Mouse (Mus musculus) embryonic facial prominence, embryonic 15.5 days (tissue): ENCODE data around the gene Hexb. TPM values are rescaled to one million over a fixed set of nuclear protein-coding genes. Genes with fewer than 3 reads are reported as not detected.

ENCODE experiments used
- ATAC-seq: fragments of 200-750 bp; cut with Nextera tagmentation; 2 replicates; pipeline ENCODE4 v1.8.0; 2017; ENCODE audit warnings: low read depth, moderate TSS enrichment; ENCODE audit not compliant: insufficient number of reproducible peaks, low FRiP score, low TSS enrichment
- H3K27ac ChIP-seq: fragments of 300-500 bp; sonication (generic); replicated peaks from 2 replicates; pipeline ENCODE4 v1.5.1; 2015; ENCODE audit warnings: mild to moderate bottlenecking, inconsistent platforms
- H3K27me3 ChIP-seq: fragments of 300-500 bp; sonication (generic); 2 replicates; pipeline ENCODE4 v1.6.1; 2015; ENCODE audit warnings: inconsistent platforms
- H3K36me3 ChIP-seq: fragments of 300-500 bp; sonication (generic); 2 replicates; pipeline ENCODE4 v1.6.1; 2015; ENCODE audit warnings: mild to moderate bottlenecking, inconsistent platforms
- H3K4me1 ChIP-seq: fragments of 300-500 bp; sonication (generic); 2 replicates; pipeline ENCODE4 v1.6.1; 2015; ENCODE audit warnings: inconsistent platforms
- H3K4me2 ChIP-seq: fragments of 300-500 bp; sonication (generic); replicated peaks from 2 replicates; pipeline ENCODE4 v1.6.1; 2015; ENCODE audit warnings: mild to moderate bottlenecking, inconsistent platforms
- H3K4me3 ChIP-seq: fragments of 300-500 bp; sonication (generic); replicated peaks from 2 replicates; pipeline ENCODE4 v1.5.1; 2015; ENCODE audit warnings: mild to moderate bottlenecking, inconsistent platforms
- H3K9ac ChIP-seq: fragments of 300-500 bp; sonication (generic); 2 replicates; pipeline ENCODE4 v1.6.1; 2015; ENCODE audit warnings: inconsistent platforms
- H3K9me3 ChIP-seq: fragments of 300-500 bp; sonication (generic); replicated peaks from 2 replicates; pipeline ENCODE4 v1.6.1; 2016; ENCODE audit warnings: inconsistent platforms
- WGBS: fragments of 180-500 bp; shearing (Covaris S2); methylation state at CpG from one replicate; pipeline ENCODE4 v1.1.7; 2015; 5-methylcytosine and 5-hydroxymethylcytosine counted together
- polyA plus RNA-seq: library from polyadenylated mRNA; unstranded; fragments of >200 nt; fragmentation: Nextera tagmentation; extraction: Ambion mirVana; gene quantifications from 2 replicates; pipeline ENCODE4 v1.2.1, GENCODE M21; 2015

The Hexb gene
- polyA plus RNA-seq, 1 experiment from 2014 or later = 49.6 TPM

GRCm38 (mm10) chr13:97201076-97201475 lies 2.9 kb upstream of the Hexb start:
- no peaks in the 10 kb centered on the region for H3K27me3 ChIP-seq
- ATAC-seq = no peak
- H3K4me3 ChIP-seq = no peak overlapping the region
- 48% methylated on average over 7 of the region's 7 CpGs for WGBS
- no peaks in the 10 kb centered on the region for H3K36me3 ChIP-seq
- peaks cover 10% of the 10 kb centered on the region; the same call in 1 of the 2 replicates for H3K4me1 ChIP-seq
- H3K27ac ChIP-seq = peak overlapping the region; percentile 48
- no peak overlapping the region for H3K4me2 ChIP-seq
- H3K9ac ChIP-seq = no peak overlapping the region
- H3K9me3 ChIP-seq = no peaks in the 10 kb centered on the region

- Histone ChIP-seq H3K4me2 (no peak overlapping the region), H3K27me3 (no peaks in the 10 kb centered on the region), H3K9ac (no peak overlapping the region), H3K27ac (no peak overlapping the region), H3K9me3 (no peaks in the 10 kb centered on the region), H3K4me1 (0 out of 2 replicates have a peak, but pooled peaks cover 3% of the 10 kb centered on the region), H3K36me3 (no peaks in the 10 kb centered on the region), H3K4me3 (no peak overlapping the region)
- 74% methylated on average over 2 of the region's 2 CpGs for WGBS
- no peak for ATAC-seq
These were observed 966 bp upstream of the Hexb start for GRCm38 (mm10) chr13:97199123-97199522.

GRCm38 (mm10) chr13:97196925-97197218 lies 1.3 kb downstream of the Hexb start:
- Histone ChIP-seq H3K4me1 (0 out of 2 replicates have a peak, but pooled peaks cover 3% of the 10 kb centered on the region), H3K9me3 (no peaks in the 10 kb centered on the region), H3K9ac (no peak overlapping the region), H3K36me3 (no peaks in the 10 kb centered on the region), H3K27ac (no peak overlapping the region), H3K4me2 (no peak overlapping the region), H3K4me3 (no peak overlapping the region), H3K27me3 (no peaks in the 10 kb centered on the region)
- WGBS = 73% methylated on average over 2 of the region's 2 CpGs
- ATAC-seq = no peak

DNA sequence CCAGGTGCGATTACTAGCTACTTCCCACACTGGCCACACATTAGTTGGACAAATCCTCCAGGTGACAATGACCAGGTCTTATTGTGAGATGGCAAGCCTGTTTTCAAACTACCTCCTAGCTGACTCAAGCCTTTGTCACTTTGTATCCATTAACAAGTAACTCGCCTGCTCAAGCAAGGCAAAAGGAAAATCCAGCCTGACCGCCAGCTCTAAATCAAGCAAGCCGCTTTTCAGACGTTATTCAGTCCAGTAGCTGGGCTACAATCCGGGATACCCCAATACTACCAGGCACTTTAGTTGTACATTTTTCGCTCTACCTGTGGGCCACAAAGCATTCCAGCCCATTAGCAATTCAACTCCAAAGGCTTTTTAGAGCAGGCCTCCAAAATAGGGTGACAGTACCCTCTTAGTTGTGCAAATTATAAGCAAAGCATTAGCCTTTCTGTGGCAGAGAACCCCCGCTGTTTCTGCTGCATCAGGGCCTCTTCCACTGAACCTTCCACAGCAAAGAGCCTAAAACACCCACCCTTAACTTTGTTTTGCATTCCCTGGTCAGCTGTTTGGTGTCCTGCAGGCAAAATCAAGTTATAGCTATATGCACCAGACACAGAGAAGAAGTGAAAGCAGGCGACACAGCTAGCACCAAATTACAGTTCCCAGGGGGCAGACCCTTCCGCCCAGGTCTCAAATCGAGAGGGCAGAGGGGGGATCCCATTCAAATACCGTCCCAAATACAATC lies 1.8 kb downstream of the Hexb start:
- WGBS = 70% methylated on average over 12 of the region's 12 CpGs
- 0 out of 2 replicates have a peak, but pooled peaks cover 3% of the 10 kb centered on the region for H3K4me1 ChIP-seq
- no peaks in the 10 kb centered on the region for H3K27me3 ChIP-seq
- no peak overlapping the region for H3K4me2 ChIP-seq
- no peaks in the 10 kb centered on the region for H3K36me3 ChIP-seq
- H3K9me3 ChIP-seq = no peaks in the 10 kb centered on the region
- ATAC-seq = no peak
- H3K9ac ChIP-seq = no peak overlapping the region
- H3K4me3 ChIP-seq = no peak overlapping the region
- H3K27ac ChIP-seq = no peak overlapping the region

GRCm38 (mm10) chr13:97193420-97193819 lies 4.7 kb downstream of the Hexb start:
- H3K9me3 ChIP-seq = no peaks in the 10 kb centered on the region
- no peak for ATAC-seq
- H3K4me3 ChIP-seq = no peak overlapping the region
- WGBS = 46% methylated on average over 7 of the region's 7 CpGs
- H3K36me3 ChIP-seq = no peaks in the 10 kb centered on the region
- H3K9ac ChIP-seq = no peak overlapping the region
- no peak overlapping the region for H3K4me2 ChIP-seq
- 0 out of 2 replicates have a peak, but pooled peaks cover 3% of the 10 kb centered on the region for H3K4me1 ChIP-seq
- no peak overlapping the region for H3K27ac ChIP-seq
- no peaks in the 10 kb centered on the region for H3K27me3 ChIP-seq

DNA sequence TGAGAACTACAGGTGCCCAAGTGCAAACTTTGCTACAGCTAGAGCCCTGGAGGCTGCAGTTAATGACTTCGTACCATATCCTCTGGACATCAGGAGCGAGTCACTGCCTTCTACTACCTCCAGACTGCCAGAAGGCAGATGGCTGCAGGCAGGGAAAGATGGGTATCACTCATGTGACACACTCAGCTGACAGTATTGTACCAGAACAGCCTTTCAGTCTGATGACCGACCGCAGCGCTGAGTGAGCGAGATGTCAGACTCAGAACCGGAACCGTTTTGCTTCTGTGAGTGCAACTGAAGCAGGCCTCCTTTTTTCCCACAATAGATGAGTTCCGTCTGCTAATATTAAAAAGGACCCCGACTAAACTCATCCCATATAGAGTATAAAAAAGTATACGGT lies 5.5 kb downstream of the Hexb start:
- no peak overlapping the region for H3K4me3 ChIP-seq
- H3K4me2 ChIP-seq = no peak overlapping the region
- 0 out of 2 replicates have a peak, but pooled peaks cover 2% of the 10 kb centered on the region for H3K36me3 ChIP-seq
- WGBS = 80% methylated on average over 11 of the region's 11 CpGs
- 0 out of 2 replicates have a peak, but pooled peaks cover 3% of the 10 kb centered on the region for H3K4me1 ChIP-seq
- H3K27me3 ChIP-seq = no peaks in the 10 kb centered on the region
- no peak overlapping the region for H3K27ac ChIP-seq
- no peak overlapping the region for H3K9ac ChIP-seq
- no peak for ATAC-seq
- H3K9me3 ChIP-seq = no peaks in the 10 kb centered on the region

DNA sequence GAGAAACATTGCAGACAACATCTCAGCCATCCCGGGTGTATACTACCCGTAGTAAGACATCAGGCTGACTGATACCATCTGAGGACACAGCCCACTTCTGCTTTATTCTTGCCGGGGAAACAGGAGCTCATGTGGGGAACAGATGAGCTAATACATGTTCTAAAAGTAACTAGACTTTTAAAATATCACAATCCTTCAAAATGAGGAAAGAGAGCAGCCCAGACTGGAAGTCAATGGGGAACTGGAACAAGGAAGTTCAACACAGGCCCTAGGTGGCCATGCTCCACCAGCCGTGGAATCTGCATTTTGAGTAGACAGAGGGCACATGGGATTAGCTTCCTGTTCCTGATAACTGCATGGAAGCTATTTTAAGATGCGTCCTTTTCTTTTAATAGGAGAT lies 10.5 kb downstream of the Hexb start:
- H3K4me2 ChIP-seq = no peak overlapping the region
- 0 out of 2 replicates have a peak, but pooled peaks cover 13% of the 10 kb centered on the region for H3K36me3 ChIP-seq
- no peak overlapping the region for H3K4me3 ChIP-seq
- H3K27me3 ChIP-seq = no peaks in the 10 kb centered on the region
- H3K9me3 ChIP-seq = no peaks in the 10 kb centered on the region
- no peaks in the 10 kb centered on the region for H3K4me1 ChIP-seq
- H3K9ac ChIP-seq = no peak overlapping the region
- no peak overlapping the region for H3K27ac ChIP-seq
- 64% methylated on average over 5 of the region's 5 CpGs for WGBS
- no peak for ATAC-seq

DNA sequence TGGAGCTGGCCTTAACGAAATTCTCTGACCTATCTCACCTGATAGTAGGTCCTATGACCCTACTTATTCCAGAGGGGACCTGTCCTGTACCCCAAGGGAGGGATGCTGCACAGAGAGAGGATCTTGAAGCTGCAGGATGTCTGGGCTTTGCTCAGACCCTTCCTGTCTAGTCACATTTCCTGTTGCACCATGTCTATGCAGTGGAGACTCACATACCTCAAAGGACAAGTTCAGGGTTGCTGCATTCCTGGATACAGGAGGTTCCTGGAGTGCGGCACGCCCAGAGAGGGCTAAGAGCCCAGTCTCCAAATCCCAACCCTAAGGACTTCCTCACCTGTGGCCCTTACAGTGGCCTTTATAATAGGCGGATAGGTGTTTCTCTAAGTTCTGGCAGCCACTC lies 11.8 kb downstream of the Hexb start:
- Histone ChIP-seq H3K4me2 (no peak overlapping the region), H3K4me1 (no peaks in the 10 kb centered on the region), H3K9me3 (no peaks in the 10 kb centered on the region), H3K4me3 (no peak overlapping the region), H3K9ac (no peak overlapping the region), H3K27me3 (no peaks in the 10 kb centered on the region), H3K27ac (no peak overlapping the region), H3K36me3 (0 out of 2 replicates have a peak, but pooled peaks cover 13% of the 10 kb centered on the region)
- WGBS = 80% methylated on average over 4 of the region's 4 CpGs
- ATAC-seq = no peak

- Histone ChIP-seq H3K9me3 (no peaks in the 10 kb centered on the region), H3K4me1 (no peaks in the 10 kb centered on the region), H3K36me3 (peaks cover 29% of the 10 kb centered on the region; the same call in 1 of the 2 replicates), H3K4me2 (no peak overlapping the region), H3K27ac (no peak overlapping the region), H3K4me3 (no peak overlapping the region), H3K27me3 (no peaks in the 10 kb centered on the region), H3K9ac (no peak overlapping the region)
- no peak for ATAC-seq
- 59% methylated on average over 5 of the region's 5 CpGs for WGBS
These were observed 13.5 kb downstream of the Hexb start for GRCm38 (mm10) chr13:97184656-97185055.

DNA sequence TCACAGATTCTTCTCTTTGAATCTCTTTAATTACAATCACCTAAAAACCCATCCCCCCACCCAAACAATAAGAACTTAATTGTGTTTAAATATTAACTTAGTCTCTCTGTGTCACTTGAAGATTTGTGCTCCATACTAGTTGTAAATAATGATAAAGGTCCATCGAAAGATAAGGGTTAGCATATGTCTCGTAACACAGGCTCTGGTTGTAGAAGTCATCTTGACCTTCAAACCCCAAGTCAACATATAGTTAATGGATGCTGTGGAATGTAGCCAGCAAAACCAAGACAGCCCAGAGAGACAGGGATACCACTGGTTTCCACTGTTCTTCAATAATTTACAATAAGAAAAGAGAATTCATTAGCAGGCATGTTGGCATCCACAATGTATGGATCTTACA lies 14.0 kb downstream of the Hexb start:
- no peaks in the 10 kb centered on the region for H3K27me3 ChIP-seq
- H3K36me3 ChIP-seq = peaks cover 32% of the 10 kb centered on the region; the same call in 1 of the 2 replicates
- H3K4me1 ChIP-seq = no peaks in the 10 kb centered on the region
- no peak for ATAC-seq
- 98% methylated on average over 2 of the region's 2 CpGs for WGBS
- H3K4me3 ChIP-seq = no peak overlapping the region
- no peak overlapping the region for H3K4me2 ChIP-seq
- H3K9ac ChIP-seq = no peak overlapping the region
- H3K27ac ChIP-seq = no peak overlapping the region
- no peaks in the 10 kb centered on the region for H3K9me3 ChIP-seq

DNA sequence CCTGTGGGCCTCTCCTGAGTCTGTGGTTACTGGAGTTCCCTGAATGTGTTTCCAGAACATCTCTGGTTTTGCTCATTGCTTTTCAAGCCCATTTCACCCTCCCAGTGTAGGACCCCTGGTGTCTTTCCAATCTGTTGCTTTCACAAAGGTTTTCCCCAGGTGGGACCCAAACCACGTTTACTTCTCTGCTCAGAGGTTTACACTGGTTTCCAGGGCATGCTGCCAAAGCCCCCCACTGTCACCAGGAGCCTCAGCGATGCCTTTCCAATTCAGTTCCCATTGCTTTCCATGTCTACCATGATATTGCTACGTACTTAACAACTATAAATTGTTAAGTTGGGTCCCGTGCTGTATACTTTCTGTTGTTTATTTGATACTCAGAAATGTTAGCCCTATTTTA lies 15.3 kb downstream of the Hexb start:
- H3K9me3 ChIP-seq = no peaks in the 10 kb centered on the region
- no peak overlapping the region for H3K9ac ChIP-seq
- H3K4me2 ChIP-seq = no peak overlapping the region
- no peaks in the 10 kb centered on the region for H3K4me1 ChIP-seq
- H3K27me3 ChIP-seq = no peaks in the 10 kb centered on the region
- no peak overlapping the region for H3K27ac ChIP-seq
- no peak for ATAC-seq
- peaks cover 44% of the 10 kb centered on the region; the same call in 1 of the 2 replicates for H3K36me3 ChIP-seq
- no peak overlapping the region for H3K4me3 ChIP-seq
- WGBS = 79% methylated on average over 4 of the region's 4 CpGs
